Comparison of ENCODE assay signal across 25 mouse cellular contexts in the genomic region with DNA sequence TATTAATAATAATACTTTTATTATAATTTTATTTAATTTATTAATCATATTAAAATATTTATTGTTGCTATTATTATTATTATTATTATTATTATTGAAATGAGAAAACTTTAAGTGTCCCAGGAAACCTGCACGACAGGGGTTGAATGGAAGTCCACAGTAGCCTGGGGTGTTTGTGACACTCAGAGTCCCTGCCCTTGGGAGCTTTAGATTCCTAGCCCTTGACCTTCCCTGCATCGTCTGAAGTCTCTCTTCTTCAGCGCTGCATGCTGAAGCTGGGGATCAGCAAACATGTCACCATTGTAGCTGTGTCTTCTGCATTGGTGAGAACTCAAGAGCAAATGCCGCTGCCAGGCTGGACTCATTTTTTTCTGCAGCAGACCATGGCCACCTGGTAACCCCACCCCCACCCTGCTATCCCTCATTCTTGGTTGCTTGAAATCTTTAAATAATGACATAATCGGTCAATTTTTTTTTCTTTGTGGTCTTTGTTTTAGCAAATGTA. TPM values are rescaled to one million over a fixed set of nuclear protein-coding genes. Genes with fewer than 3 reads are reported as not detected.
DNase-seq lines count a peak whose midpoint lies in the region; ATAC-seq and TF ChIP-seq lines count a peak whose summit lies in the region.
"Had no signal": no experiment of that assay in that cellular context is flagged by ENCODE, and none has a peak within 500 bp of the region (broad histone marks: within the 10 kb centered on the region; RNA-seq: fewer than 3 reads in every experiment).

No protein-coding gene starts in this region.

- no peak for TF ChIP-seq CTCF in hindbrain, postnatal 0 days (IDR thresholded peaks at IDR 0.05; ENCODE audit: low read depth)

- 76% methylated on average over 5 of the region's 5 CpGs for WGBS in forebrain, embryonic 15.5 days
- 77% methylated on average over 5 of the region's 5 CpGs for WGBS in forebrain, embryonic 13.5 days
- 58% methylated on average over 5 of the region's 5 CpGs for WGBS in hindbrain, postnatal 0 days
- whole genome bisulfite sequencing in hindbrain, embryonic 10.5 days, result 77% methylated on average over 5 of the region's 5 CpGs
- WGBS in midbrain, embryonic 11.5 days, result 75% methylated on average over 5 of the region's 5 CpGs
- 75% methylated on average over 5 of the region's 5 CpGs for WGBS in midbrain, embryonic 16.5 days

- 0 out of 2 replicates have a peak overlapping the region, but pooled peaks have one; percentile 23 for H3K27ac ChIP-seq in forebrain, embryonic 15.5 days (replicated peaks)
- no peak overlapping the region for H3K27ac ChIP-seq in forebrain, embryonic 13.5 days
- peak overlapping the region; percentile 61; the same call in 1 of the 2 replicates for H3K27ac ChIP-seq in hindbrain, postnatal 0 days
- no peak overlapping the region for H3K27ac ChIP-seq in hindbrain, embryonic 10.5 days
- no peak overlapping the region for H3K27ac ChIP-seq in midbrain, embryonic 11.5 days (ENCODE audit: low read depth, low read length)
- no peak overlapping the region for H3K27ac ChIP-seq in midbrain, embryonic 16.5 days (ENCODE audit: low read length)
- H3K27ac ChIP-seq: embryonic facial prominence, embryonic 13.5 days; embryonic facial prominence, embryonic 15.5 days; forebrain, embryonic 10.5 days; forebrain, embryonic 12.5 days had no signal

- ATAC-seq in forebrain, embryonic 15.5 days (replicated peaks), result no peak
- ATAC-seq in forebrain, embryonic 13.5 days, result no peak
- no peak for ATAC-seq in hindbrain, postnatal 0 days
- no peak for ATAC-seq in midbrain, embryonic 11.5 days (ENCODE audit: low FRiP score)
- ATAC-seq in midbrain, embryonic 16.5 days, result no peak

- no peaks in the 10 kb centered on the region for H3K36me3 ChIP-seq in forebrain, embryonic 15.5 days
- H3K36me3 ChIP-seq in forebrain, embryonic 13.5 days (ENCODE audit: poor library complexity, severe bottlenecking), result no peaks in the 10 kb centered on the region
- H3K36me3 ChIP-seq in hindbrain, postnatal 0 days (ENCODE audit: insufficient read depth, low read length), result no peaks in the 10 kb centered on the region
- no peaks in the 10 kb centered on the region for H3K36me3 ChIP-seq in hindbrain, embryonic 10.5 days
- H3K36me3 ChIP-seq in midbrain, embryonic 11.5 days (ENCODE audit: control insufficient read depth, insufficient read depth, low read length), result no peaks in the 10 kb centered on the region
- H3K36me3 ChIP-seq in midbrain, embryonic 16.5 days (ENCODE audit: control insufficient read depth, insufficient read depth, low read length), result no peaks in the 10 kb centered on the region
- H3K36me3 ChIP-seq: embryonic facial prominence, embryonic 13.5 days; embryonic facial prominence, embryonic 15.5 days; forebrain, embryonic 10.5 days; forebrain, embryonic 12.5 days had no signal

- H3K9me3 ChIP-seq in forebrain, embryonic 15.5 days, result no peaks in the 10 kb centered on the region
- no peaks in the 10 kb centered on the region for H3K9me3 ChIP-seq in forebrain, embryonic 13.5 days (replicated peaks)
- H3K9me3 ChIP-seq in hindbrain, postnatal 0 days (ENCODE audit: low read length), result no peaks in the 10 kb centered on the region
- no peaks in the 10 kb centered on the region for H3K9me3 ChIP-seq in hindbrain, embryonic 10.5 days
- no peaks in the 10 kb centered on the region for H3K9me3 ChIP-seq in midbrain, embryonic 11.5 days (ENCODE audit: control insufficient read depth, low read length)
- H3K9me3 ChIP-seq in midbrain, embryonic 16.5 days (replicated peaks; ENCODE audit: control insufficient read depth, low read length, poor library complexity, severe bottlenecking), result no peaks in the 10 kb centered on the region
- H3K9me3 ChIP-seq: embryonic facial prominence, embryonic 13.5 days; embryonic facial prominence, embryonic 15.5 days; forebrain, embryonic 10.5 days; forebrain, embryonic 12.5 days had no signal

- DNase-seq in cerebellum, postnatal 10 days, result peak; percentile 62 to 67
- DNase-seq in cerebellum, adult 9-10 months, result no peak
- peak; percentile 15 for DNase-seq in hindbrain, postnatal 0 days (ENCODE audit: low spot score)
- no peak for DNase-seq in hindbrain, embryonic 10.5 days (ENCODE audit: low spot score)
- peak; percentile 67 for DNase-seq in midbrain, embryonic 11.5 days (ENCODE audit: low spot score, missing footprints)
- DNase-seq: adrenal gland, adult 2 months; adrenal gland, postnatal 10 days; adrenal gland, postnatal 25 days; embryo, embryonic 11 days had no signal

- no peaks in the 10 kb centered on the region for H3K27me3 ChIP-seq in forebrain, embryonic 15.5 days
- H3K27me3 ChIP-seq in forebrain, embryonic 13.5 days, result no peaks in the 10 kb centered on the region
- H3K27me3 ChIP-seq in hindbrain, postnatal 0 days (ENCODE audit: insufficient read depth, low read length), result no peaks in the 10 kb centered on the region
- H3K27me3 ChIP-seq in hindbrain, embryonic 10.5 days (ENCODE audit: insufficient read depth, poor library complexity, severe bottlenecking), result peaks cover 26% of the 10 kb centered on the region
- H3K27me3 ChIP-seq in midbrain, embryonic 11.5 days (ENCODE audit: control insufficient read depth, insufficient read depth, low read length), result no peaks in the 10 kb centered on the region
- no peaks in the 10 kb centered on the region for H3K27me3 ChIP-seq in midbrain, embryonic 16.5 days (ENCODE audit: control insufficient read depth, insufficient read depth, low read depth, low read length)
- H3K27me3 ChIP-seq: embryonic facial prominence, embryonic 15.5 days had no signal

- H3K9ac ChIP-seq in forebrain, embryonic 15.5 days (replicated peaks), result no peak overlapping the region
- H3K9ac ChIP-seq in forebrain, embryonic 13.5 days, result no peak overlapping the region
- H3K9ac ChIP-seq in hindbrain, postnatal 0 days (replicated peaks; ENCODE audit: low read length), result no peak overlapping the region
- no peak overlapping the region for H3K9ac ChIP-seq in midbrain, embryonic 11.5 days (ENCODE audit: low read length)
- no peak overlapping the region for H3K9ac ChIP-seq in midbrain, embryonic 16.5 days (ENCODE audit: low read depth, low read length)
- H3K9ac ChIP-seq: embryonic facial prominence, embryonic 13.5 days; embryonic facial prominence, embryonic 15.5 days; forebrain, embryonic 12.5 days had no signal

- no peak overlapping the region for H3K4me3 ChIP-seq in forebrain, embryonic 15.5 days
- no peak overlapping the region for H3K4me3 ChIP-seq in forebrain, embryonic 13.5 days
- H3K4me3 ChIP-seq in hindbrain, postnatal 0 days (ENCODE audit: low read length), result no peak overlapping the region
- H3K4me3 ChIP-seq in hindbrain, embryonic 10.5 days, result no peak overlapping the region
- H3K4me3 ChIP-seq in midbrain, embryonic 11.5 days (ENCODE audit: low read depth, low read length), result no peak overlapping the region
- no peak overlapping the region for H3K4me3 ChIP-seq in midbrain, embryonic 16.5 days (ENCODE audit: low read depth, low read length)
- H3K4me3 ChIP-seq: embryonic facial prominence, embryonic 13.5 days; embryonic facial prominence, embryonic 15.5 days; erythroblast, embryonic 14.5 days; forebrain, embryonic 10.5 days; forebrain, embryonic 12.5 days had no signal

- H3K4me2 ChIP-seq in forebrain, embryonic 15.5 days (replicated peaks), result no peak overlapping the region
- H3K4me2 ChIP-seq in forebrain, embryonic 13.5 days, result no peak overlapping the region
- H3K4me2 ChIP-seq in hindbrain, postnatal 0 days (ENCODE audit: low read depth, low read length), result no peak overlapping the region
- H3K4me2 ChIP-seq in midbrain, embryonic 11.5 days, result no peak overlapping the region
- H3K4me2 ChIP-seq in midbrain, embryonic 16.5 days (ENCODE audit: low read length), result no peak overlapping the region
- H3K4me2 ChIP-seq: embryonic facial prominence, embryonic 13.5 days; embryonic facial prominence, embryonic 15.5 days; forebrain, embryonic 12.5 days had no signal

- peaks cover 10% of the 10 kb centered on the region for H3K4me1 ChIP-seq in forebrain, embryonic 15.5 days
- peaks cover 5% of the 10 kb centered on the region; the same call in 1 of the 2 replicates for H3K4me1 ChIP-seq in forebrain, embryonic 13.5 days
- H3K4me1 ChIP-seq in hindbrain, postnatal 0 days (ENCODE audit: insufficient read depth, low read length), result no peaks in the 10 kb centered on the region
- peaks cover 8% of the 10 kb centered on the region; the same call in 1 of the 2 replicates for H3K4me1 ChIP-seq in hindbrain, embryonic 10.5 days (replicated peaks)
- H3K4me1 ChIP-seq in midbrain, embryonic 11.5 days (ENCODE audit: control insufficient read depth, insufficient read depth, low read length), result no peaks in the 10 kb centered on the region
- H3K4me1 ChIP-seq in midbrain, embryonic 16.5 days (ENCODE audit: control insufficient read depth, insufficient read depth, low read length), result 0 out of 2 replicates have a peak, but pooled peaks cover 2% of the 10 kb centered on the region
- H3K4me1 ChIP-seq: forebrain, embryonic 12.5 days had no signal

RNA-seq across cellular contexts. Expression of gene Cd300lg, which starts 5.8 kb away (rescaled TPM):
- 0.11 and 0.34 TPM in 2 replicates for polyA plus RNA-seq in forebrain, embryonic 15.5 days (2015; fragmentation: Nextera tagmentation; extraction: Ambion mirVana)
- 0.27 and 0.31 TPM in 2 replicates for polyA plus RNA-seq in forebrain, embryonic 13.5 days (2015; fragmentation: Nextera tagmentation; extraction: Ambion mirVana)
- total RNA-seq in hindbrain, postnatal 0 days (2014; rRNA removed), result 0.05 and 0.29 TPM in 2 replicates
- 0.19 and 0.40 TPM in 2 replicates for polyA plus RNA-seq in hindbrain, postnatal 0 days (2015; fragmentation: Nextera tagmentation; extraction: Ambion mirVana)
- 0.12 and 0.35 TPM in 2 replicates for polyA plus RNA-seq in hindbrain, embryonic 10.5 days (2016; fragmentation: Nextera tagmentation; extraction: Ambion mirVana)
- 0.11 and 0.19 TPM in 2 replicates for polyA plus RNA-seq in midbrain, embryonic 11.5 days (2014; fragmentation: Nextera tagmentation; extraction: Ambion mirVana)
- 0.23 and 0.46 TPM in 2 replicates for polyA plus RNA-seq in midbrain, embryonic 16.5 days (2015; fragmentation: Nextera tagmentation; extraction: Ambion mirVana)
- total RNA-seq: ES-E14 had no signal
- polyA plus RNA-seq: C2C12; erythroblast, embryonic 14.5 days had no signal

RNA-seq across cellular contexts. Expression of gene Mpp3, which starts 7.2 kb away (rescaled TPM):
- polyA plus RNA-seq in forebrain, embryonic 15.5 days (2015; fragmentation: Nextera tagmentation; extraction: Ambion mirVana), result 46.2 and 48.5 TPM in 2 replicates
- polyA plus RNA-seq in forebrain, embryonic 13.5 days (2015; fragmentation: Nextera tagmentation; extraction: Ambion mirVana), result 40.8 and 41.0 TPM in 2 replicates
- 73.5 and 81.3 TPM in 2 replicates for total RNA-seq in hindbrain, postnatal 0 days (2014; rRNA removed)
- 53.8 and 54.1 TPM in 2 replicates for polyA plus RNA-seq in hindbrain, postnatal 0 days (2015; fragmentation: Nextera tagmentation; extraction: Ambion mirVana)
- polyA plus RNA-seq in hindbrain, embryonic 10.5 days (2016; fragmentation: Nextera tagmentation; extraction: Ambion mirVana), result 14.4 and 27.4 TPM in 2 replicates
- 14.4 and 15.5 TPM in 2 replicates for polyA plus RNA-seq in midbrain, embryonic 11.5 days (2014; fragmentation: Nextera tagmentation; extraction: Ambion mirVana)
- 57.4 and 64.6 TPM in 2 replicates for polyA plus RNA-seq in midbrain, embryonic 16.5 days (2015; fragmentation: Nextera tagmentation; extraction: Ambion mirVana)
- total RNA-seq: common myeloid progenitor, adult 5-6 weeks had no signal
- polyA plus RNA-seq: erythroblast, embryonic 14.5 days had no signal

RNA-seq across cellular contexts. Expression of gene Dusp3, which starts 48.7 kb away (rescaled TPM):
- 11.0 and 13.0 TPM in 2 replicates for polyA plus RNA-seq in forebrain, embryonic 15.5 days (2015; fragmentation: Nextera tagmentation; extraction: Ambion mirVana)
- polyA plus RNA-seq in forebrain, embryonic 13.5 days (2015; fragmentation: Nextera tagmentation; extraction: Ambion mirVana), result 8.5 and 8.7 TPM in 2 replicates
- 52.0 and 80.7 TPM in 2 replicates for total RNA-seq in hindbrain, postnatal 0 days (2014; rRNA removed)
- polyA plus RNA-seq in hindbrain, postnatal 0 days (2015; fragmentation: Nextera tagmentation; extraction: Ambion mirVana), result 44.7 and 45.2 TPM in 2 replicates
- polyA plus RNA-seq in hindbrain, embryonic 10.5 days (2016; fragmentation: Nextera tagmentation; extraction: Ambion mirVana), result 11.6 and 12.4 TPM in 2 replicates
- 11.1 and 11.6 TPM in 2 replicates for polyA plus RNA-seq in midbrain, embryonic 11.5 days (2014; fragmentation: Nextera tagmentation; extraction: Ambion mirVana)
- polyA plus RNA-seq in midbrain, embryonic 16.5 days (2015; fragmentation: Nextera tagmentation; extraction: Ambion mirVana), result 25.6 and 29.7 TPM in 2 replicates

RNA-seq across cellular contexts. Expression of gene Cfap97d1, which starts 51.4 kb away (rescaled TPM):
- not detected in 2 replicates for polyA plus RNA-seq in forebrain, embryonic 15.5 days (2015; fragmentation: Nextera tagmentation; extraction: Ambion mirVana)
- not detected in 2 replicates for polyA plus RNA-seq in forebrain, embryonic 13.5 days (2015; fragmentation: Nextera tagmentation; extraction: Ambion mirVana)
- not detected in 2 replicates for total RNA-seq in hindbrain, postnatal 0 days (2014; rRNA removed)
- not detected in 2 replicates for polyA plus RNA-seq in hindbrain, postnatal 0 days (2015; fragmentation: Nextera tagmentation; extraction: Ambion mirVana)
- not detected in 2 replicates for polyA plus RNA-seq in hindbrain, embryonic 10.5 days (2016; fragmentation: Nextera tagmentation; extraction: Ambion mirVana)
- not detected in 2 replicates for polyA plus RNA-seq in midbrain, embryonic 11.5 days (2014; fragmentation: Nextera tagmentation; extraction: Ambion mirVana)
- not detected in 2 replicates for polyA plus RNA-seq in midbrain, embryonic 16.5 days (2015; fragmentation: Nextera tagmentation; extraction: Ambion mirVana)
- total RNA-seq: adrenal gland, adult 2 months; adrenal gland, postnatal 10 days; adrenal gland, postnatal 25 days; adrenal gland, postnatal 4 days; common myeloid progenitor, adult 5-6 weeks; ES-E14; MEL had no signal
- polyA plus RNA-seq: adrenal gland, adult 2 months; brain, embryonic 14.5 days; C2C12; embryonic facial prominence, embryonic 11.5 days; embryonic facial prominence, embryonic 13.5 days; embryonic facial prominence, embryonic 15.5 days; erythroblast, embryonic 14.5 days; forebrain, embryonic 10.5 days; forebrain, embryonic 12.5 days; frontal cortex, adult 2 months had no signal

RNA-seq across cellular contexts. Expression of gene Mpp2, which starts 52.8 kb away (rescaled TPM):
- polyA plus RNA-seq in forebrain, embryonic 15.5 days (2015; fragmentation: Nextera tagmentation; extraction: Ambion mirVana), result 19.3 and 22.7 TPM in 2 replicates
- 19.8 and 22.0 TPM in 2 replicates for polyA plus RNA-seq in forebrain, embryonic 13.5 days (2015; fragmentation: Nextera tagmentation; extraction: Ambion mirVana)
- total RNA-seq in hindbrain, postnatal 0 days (2014; rRNA removed), result 49.0 and 49.9 TPM in 2 replicates
- 25.5 and 26.0 TPM in 2 replicates for polyA plus RNA-seq in hindbrain, postnatal 0 days (2015; fragmentation: Nextera tagmentation; extraction: Ambion mirVana)
- polyA plus RNA-seq in hindbrain, embryonic 10.5 days (2016; fragmentation: Nextera tagmentation; extraction: Ambion mirVana), result 12.8 and 18.6 TPM in 2 replicates
- polyA plus RNA-seq in midbrain, embryonic 11.5 days (2014; fragmentation: Nextera tagmentation; extraction: Ambion mirVana), result 9.4 and 10.8 TPM in 2 replicates
- 31.8 and 39.9 TPM in 2 replicates for polyA plus RNA-seq in midbrain, embryonic 16.5 days (2015; fragmentation: Nextera tagmentation; extraction: Ambion mirVana)

Comparison
In these comparisons a context has a peak if more than half of its experiments do, and no peak if none do; other contexts are left out.
1. DNase-seq: peak in cerebellum, postnatal 10 days (2 of 2), hindbrain, postnatal 0 days (single experiment) and midbrain, embryonic 11.5 days (single experiment); none in cerebellum, adult 9-10 months (single experiment) and hindbrain, embryonic 10.5 days (single experiment).
2. H3K27ac ChIP-seq: peak in forebrain, embryonic 15.5 days (single experiment) and hindbrain, postnatal 0 days (single experiment); none in forebrain, embryonic 13.5 days (single experiment), hindbrain, embryonic 10.5 days (single experiment), midbrain, embryonic 11.5 days (single experiment) and midbrain, embryonic 16.5 days (single experiment).